Mouse (Mus musculus): ENCODE data around the gene Apba1. TPM values are rescaled to one million over a fixed set of nuclear protein-coding genes. Genes with fewer than 3 reads are reported as not detected.

The Apba1 gene
- polyA plus RNA-seq, 1 experiment from 2014 or later = 2.5 TPM

DNA sequence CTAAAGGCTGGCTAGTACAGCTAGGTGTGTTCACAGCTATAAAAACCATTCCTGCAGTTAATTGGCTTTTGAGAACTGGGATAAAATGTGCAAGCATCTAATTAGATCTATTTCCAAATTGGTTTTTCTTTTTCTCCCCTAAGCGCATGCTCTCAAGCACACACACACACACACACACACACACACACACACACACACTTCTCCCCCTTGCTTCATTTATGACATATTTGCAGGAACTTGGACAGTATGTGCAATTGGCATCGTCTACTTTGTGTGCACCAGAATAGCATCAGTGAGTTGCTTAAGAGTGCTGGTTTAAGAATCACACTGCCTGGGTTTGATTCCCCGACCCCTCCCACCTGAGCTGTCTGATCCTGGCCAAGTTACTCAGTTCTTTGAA lies 76.0 kb downstream of the Apba1 start:
- Histone ChIP-seq H3K9ac (ENCODE audit: low read length) (no peak overlapping the region), H3K4me1 (ENCODE audit: control insufficient read depth, insufficient read depth, low read length) (no peaks in the 10 kb centered on the region), H3K36me3 (ENCODE audit: control insufficient read depth, insufficient read depth, low read length) (no peaks in the 10 kb centered on the region), H3K27ac (ENCODE audit: low read depth, low read length) (no peak overlapping the region), H3K27me3 (ENCODE audit: control insufficient read depth, insufficient read depth, low read length) (no peaks in the 10 kb centered on the region), H3K9me3 (ENCODE audit: control insufficient read depth, low read length) (no peaks in the 10 kb centered on the region), H3K4me3 (ENCODE audit: low read depth, low read length) (no peak overlapping the region), H3K4me2 (ENCODE audit: low read depth) (no peak overlapping the region)
- 91% methylated on average over 3 of the region's 3 CpGs for WGBS
- no peak for DNase-seq (ENCODE audit: low spot score)
- no peak for ATAC-seq (ENCODE audit: insufficient read depth, low FRiP score, low TSS enrichment)

DNA sequence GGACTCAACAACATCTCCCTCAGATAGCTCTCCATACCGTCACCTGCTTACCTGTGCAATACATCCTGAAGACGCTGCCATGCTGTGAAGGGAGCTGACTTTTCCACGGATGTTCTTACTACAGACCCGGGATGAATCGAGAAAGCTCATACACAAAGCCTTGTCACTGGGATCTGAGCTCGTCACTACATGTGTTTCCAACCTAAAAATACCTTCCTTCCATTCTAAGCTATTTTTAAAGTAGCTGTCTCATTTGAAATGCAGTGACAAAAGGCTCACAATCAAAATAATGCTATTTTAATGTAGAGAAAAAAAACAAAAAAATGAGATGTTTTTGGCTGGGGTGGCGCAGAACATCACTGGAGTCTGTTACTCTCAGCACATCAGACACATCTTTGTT lies 97.1 kb downstream of the Apba1 start:
- WGBS = 93% methylated on average over 7 of the region's 7 CpGs
- ATAC-seq (ENCODE audit: insufficient read depth, low FRiP score, low TSS enrichment) = no peak
- Histone ChIP-seq H3K9ac (ENCODE audit: low read length) (no peak overlapping the region), H3K4me1 (ENCODE audit: control insufficient read depth, insufficient read depth, low read length) (no peaks in the 10 kb centered on the region), H3K27ac (ENCODE audit: low read depth, low read length) (no peak overlapping the region), H3K4me3 (ENCODE audit: low read depth, low read length) (no peak overlapping the region), H3K36me3 (ENCODE audit: control insufficient read depth, insufficient read depth, low read length) (no peaks in the 10 kb centered on the region), H3K9me3 (ENCODE audit: control insufficient read depth, low read length) (no peaks in the 10 kb centered on the region), H3K4me2 (ENCODE audit: low read depth) (no peak overlapping the region), H3K27me3 (ENCODE audit: control insufficient read depth, insufficient read depth, low read length) (no peaks in the 10 kb centered on the region)
- DNase-seq (ENCODE audit: low spot score) = no peak

DNA sequence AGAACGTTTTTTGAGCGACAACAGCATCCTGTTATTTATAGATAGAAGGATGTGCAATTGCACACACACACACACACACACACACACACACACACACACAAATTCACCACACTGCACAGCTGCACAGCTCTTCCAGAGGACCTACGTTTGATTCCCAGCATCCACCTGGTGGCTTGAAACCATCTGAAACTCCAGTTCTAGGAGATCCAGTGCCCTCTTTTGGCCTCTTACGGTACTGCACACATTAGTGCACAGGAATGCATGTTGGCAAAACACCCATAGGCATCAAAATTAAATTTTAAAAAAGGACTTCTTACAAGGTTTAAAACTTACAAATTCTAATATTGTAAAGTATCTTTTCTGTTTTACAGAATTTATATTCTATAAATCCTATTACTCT lies 99.4 kb downstream of the Apba1 start:
- H3K9me3 ChIP-seq (ENCODE audit: control insufficient read depth, low read length) = no peaks in the 10 kb centered on the region
- WGBS = 93% methylated on average over 4 of the region's 4 CpGs
- DNase-seq (ENCODE audit: low spot score) = no peak
- ATAC-seq (ENCODE audit: insufficient read depth, low FRiP score, low TSS enrichment) = no peak
- no peaks in the 10 kb centered on the region for H3K27me3 ChIP-seq (ENCODE audit: control insufficient read depth, insufficient read depth, low read length)
- no peaks in the 10 kb centered on the region for H3K4me1 ChIP-seq (ENCODE audit: control insufficient read depth, insufficient read depth, low read length)
- no peak overlapping the region for H3K4me3 ChIP-seq (ENCODE audit: low read depth, low read length)
- no peak overlapping the region for H3K27ac ChIP-seq (ENCODE audit: low read depth, low read length)
- H3K36me3 ChIP-seq (ENCODE audit: control insufficient read depth, insufficient read depth, low read length) = no peaks in the 10 kb centered on the region
- H3K9ac ChIP-seq (ENCODE audit: low read length) = no peak overlapping the region
- no peak overlapping the region for H3K4me2 ChIP-seq (ENCODE audit: low read depth)

DNA sequence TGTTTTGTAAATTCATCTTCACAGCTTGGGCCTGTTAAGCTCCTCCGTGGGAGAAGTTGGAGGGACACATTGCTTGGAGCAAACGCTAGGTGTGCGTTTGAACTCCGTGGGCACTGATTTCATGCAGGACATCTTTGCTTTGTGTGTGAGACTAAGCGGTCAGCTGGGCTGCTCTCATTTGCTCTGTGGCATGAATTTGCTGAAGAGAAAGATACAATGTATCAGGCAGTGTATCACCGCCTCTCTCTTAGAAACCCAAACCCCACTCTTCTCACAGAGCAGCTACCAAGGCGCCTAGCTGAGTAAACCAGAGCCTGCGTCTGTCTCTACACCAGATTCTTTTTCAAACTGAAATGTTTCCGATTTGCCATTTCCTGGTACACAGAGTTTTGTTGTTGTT lies 100.1 kb downstream of the Apba1 start:
- no peak for DNase-seq (ENCODE audit: low spot score)
- Histone ChIP-seq H3K36me3 (ENCODE audit: control insufficient read depth, insufficient read depth, low read length) (no peaks in the 10 kb centered on the region), H3K27me3 (ENCODE audit: control insufficient read depth, insufficient read depth, low read length) (no peaks in the 10 kb centered on the region), H3K9ac (ENCODE audit: low read length) (no peak overlapping the region), H3K4me2 (ENCODE audit: low read depth) (no peak overlapping the region), H3K9me3 (ENCODE audit: control insufficient read depth, low read length) (no peaks in the 10 kb centered on the region), H3K4me3 (ENCODE audit: low read depth, low read length) (no peak overlapping the region), H3K4me1 (ENCODE audit: control insufficient read depth, insufficient read depth, low read length) (no peaks in the 10 kb centered on the region), H3K27ac (ENCODE audit: low read depth, low read length) (no peak overlapping the region)
- WGBS = 95% methylated on average over 9 of the region's 9 CpGs
- no peak for ATAC-seq (ENCODE audit: insufficient read depth, low FRiP score, low TSS enrichment)

DNA sequence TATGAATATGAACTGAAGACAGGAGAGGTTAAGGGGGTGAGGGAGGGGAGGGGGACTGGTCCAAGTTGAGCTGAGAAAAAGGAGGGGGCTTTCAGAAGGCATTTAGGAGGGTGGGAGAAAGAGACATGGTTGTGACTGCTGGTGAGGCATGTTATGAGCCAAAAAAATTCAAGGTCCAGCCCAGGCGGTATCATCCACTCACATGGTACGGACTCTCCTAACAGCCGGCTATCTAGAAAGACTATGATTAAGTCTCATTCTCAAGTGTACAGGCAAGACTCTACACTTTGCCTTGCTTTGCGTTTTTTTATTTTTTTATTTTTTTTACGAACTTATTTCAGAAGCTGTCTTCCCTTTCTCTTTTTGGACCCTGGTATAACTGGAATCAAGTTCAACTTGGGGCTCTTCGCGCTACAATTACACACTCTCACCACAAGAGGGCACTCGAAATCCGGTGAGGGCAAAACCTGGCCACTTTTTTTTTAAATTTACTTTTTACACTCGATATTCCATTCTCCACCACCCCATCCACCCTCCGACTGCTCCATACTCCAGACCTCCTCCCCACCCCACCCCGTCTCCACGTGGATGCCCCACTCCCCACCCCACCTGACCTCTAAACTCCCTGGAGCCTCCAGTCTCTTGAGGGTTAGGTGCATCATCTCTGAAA lies 101.6 kb downstream of the Apba1 start:
- H3K36me3 ChIP-seq (ENCODE audit: control insufficient read depth, insufficient read depth, low read length) = no peaks in the 10 kb centered on the region
- peak; percentile 36 for DNase-seq (ENCODE audit: low spot score)
- H3K4me1 ChIP-seq (ENCODE audit: control insufficient read depth, insufficient read depth, low read length) = no peaks in the 10 kb centered on the region
- WGBS = 32% methylated on average over 13 of the region's 13 CpGs
- H3K4me3 ChIP-seq (ENCODE audit: low read depth, low read length) = no peak overlapping the region
- ATAC-seq (ENCODE audit: insufficient read depth, low FRiP score, low TSS enrichment) = no peak
- no peak overlapping the region for H3K27ac ChIP-seq (ENCODE audit: low read depth, low read length)
- H3K9me3 ChIP-seq (ENCODE audit: control insufficient read depth, low read length) = no peaks in the 10 kb centered on the region
- no peaks in the 10 kb centered on the region for H3K27me3 ChIP-seq (ENCODE audit: control insufficient read depth, insufficient read depth, low read length)
- no peak overlapping the region for H3K9ac ChIP-seq (ENCODE audit: low read length)
- H3K4me2 ChIP-seq (ENCODE audit: low read depth) = no peak overlapping the region

DNA sequence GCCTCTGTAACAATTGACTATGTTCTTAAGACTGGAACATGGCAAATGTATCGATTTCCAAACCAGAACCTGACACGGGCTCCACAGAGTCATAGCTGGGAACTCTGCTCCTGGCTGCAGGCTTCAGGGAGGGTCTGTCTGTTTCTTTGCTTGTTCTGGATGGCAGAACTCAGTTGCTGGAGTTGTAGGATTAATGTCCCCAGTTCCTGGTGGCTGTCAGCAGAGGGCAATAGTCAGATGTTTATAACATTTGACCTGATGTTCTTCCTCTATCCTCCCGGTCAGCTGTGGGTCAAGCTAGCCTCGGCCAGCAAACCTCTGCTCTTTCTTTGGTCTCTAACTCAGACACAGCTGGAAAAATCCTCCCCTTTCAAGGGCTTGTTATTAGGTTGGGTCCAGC lies 104.0 kb downstream of the Apba1 start:
- no peak overlapping the region for H3K4me3 ChIP-seq (ENCODE audit: low read depth, low read length)
- H3K9me3 ChIP-seq (ENCODE audit: control insufficient read depth, low read length) = no peaks in the 10 kb centered on the region
- DNase-seq (ENCODE audit: low spot score) = no peak
- no peaks in the 10 kb centered on the region for H3K4me1 ChIP-seq (ENCODE audit: control insufficient read depth, insufficient read depth, low read length)
- no peaks in the 10 kb centered on the region for H3K36me3 ChIP-seq (ENCODE audit: control insufficient read depth, insufficient read depth, low read length)
- no peak for ATAC-seq (ENCODE audit: insufficient read depth, low FRiP score, low TSS enrichment)
- H3K27me3 ChIP-seq (ENCODE audit: control insufficient read depth, insufficient read depth, low read length) = no peaks in the 10 kb centered on the region
- no peak overlapping the region for H3K9ac ChIP-seq (ENCODE audit: low read length)
- H3K4me2 ChIP-seq (ENCODE audit: low read depth) = no peak overlapping the region
- no peak overlapping the region for H3K27ac ChIP-seq (ENCODE audit: low read depth, low read length)
- 51% methylated on average over 4 of the region's 4 CpGs for WGBS

DNA sequence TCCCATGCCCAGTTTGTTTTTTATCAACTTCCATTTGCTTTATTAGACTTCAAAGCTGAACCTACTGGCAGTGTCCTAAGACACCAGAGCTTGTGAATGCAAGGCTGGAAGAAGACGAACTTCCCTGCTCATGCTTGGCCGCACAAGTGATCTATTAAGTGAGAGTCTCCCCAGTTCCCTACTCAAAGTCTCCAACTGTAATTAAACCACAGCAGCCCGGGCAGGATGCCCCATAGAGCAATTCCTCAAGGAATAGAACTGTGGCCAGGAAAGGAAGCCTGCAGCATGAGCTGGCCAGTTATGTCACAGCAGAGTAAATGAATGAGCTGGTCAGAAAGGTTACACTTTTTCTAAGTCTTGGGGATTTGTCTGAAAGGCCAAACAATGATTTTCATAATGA lies 105.3 kb downstream of the Apba1 start:
- WGBS = 37% methylated on average over 3 of the region's 3 CpGs
- Histone ChIP-seq H3K9me3 (ENCODE audit: control insufficient read depth, low read length) (no peaks in the 10 kb centered on the region), H3K27me3 (ENCODE audit: control insufficient read depth, insufficient read depth, low read length) (no peaks in the 10 kb centered on the region), H3K36me3 (ENCODE audit: control insufficient read depth, insufficient read depth, low read length) (no peaks in the 10 kb centered on the region), H3K9ac (ENCODE audit: low read length) (no peak overlapping the region), H3K4me2 (ENCODE audit: low read depth) (no peak overlapping the region), H3K4me1 (ENCODE audit: control insufficient read depth, insufficient read depth, low read length) (no peaks in the 10 kb centered on the region), H3K27ac (ENCODE audit: low read depth, low read length) (no peak overlapping the region), H3K4me3 (ENCODE audit: low read depth, low read length) (no peak overlapping the region)
- no peak for DNase-seq (ENCODE audit: low spot score)
- ATAC-seq (ENCODE audit: insufficient read depth, low FRiP score, low TSS enrichment) = no peak

DNA sequence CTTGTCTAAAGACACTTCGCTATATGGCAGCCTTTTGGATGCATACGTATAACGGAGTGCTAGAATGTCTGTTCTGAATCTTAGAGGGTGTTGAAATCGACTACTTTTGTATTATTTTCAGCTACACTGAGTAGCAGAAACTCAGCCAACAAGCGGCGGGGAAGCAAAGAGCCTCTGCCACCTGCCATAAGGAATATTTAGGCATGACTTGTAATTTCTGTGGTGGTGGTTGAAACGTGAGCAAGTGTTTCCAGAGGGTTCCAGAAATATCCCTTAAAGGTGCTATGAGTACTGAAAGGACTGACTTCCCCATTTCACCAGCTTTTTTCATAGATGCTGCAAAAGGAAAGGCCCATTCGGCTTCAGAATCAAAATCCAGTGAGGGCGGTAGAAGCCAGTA lies 107.4 kb downstream of the Apba1 start:
- Histone ChIP-seq H3K4me3 (ENCODE audit: low read depth, low read length) (no peak overlapping the region), H3K4me2 (ENCODE audit: low read depth) (no peak overlapping the region), H3K4me1 (ENCODE audit: control insufficient read depth, insufficient read depth, low read length) (no peaks in the 10 kb centered on the region), H3K27me3 (ENCODE audit: control insufficient read depth, insufficient read depth, low read length) (no peaks in the 10 kb centered on the region), H3K9ac (ENCODE audit: low read length) (no peak overlapping the region), H3K9me3 (ENCODE audit: control insufficient read depth, low read length) (no peaks in the 10 kb centered on the region), H3K36me3 (ENCODE audit: control insufficient read depth, insufficient read depth, low read length) (no peaks in the 10 kb centered on the region), H3K27ac (ENCODE audit: low read depth, low read length) (no peak overlapping the region)
- 90% methylated on average over 9 of the region's 9 CpGs for WGBS
- DNase-seq (ENCODE audit: low spot score) (no peak), ATAC-seq (ENCODE audit: insufficient read depth, low FRiP score, low TSS enrichment) (no peak)

DNA sequence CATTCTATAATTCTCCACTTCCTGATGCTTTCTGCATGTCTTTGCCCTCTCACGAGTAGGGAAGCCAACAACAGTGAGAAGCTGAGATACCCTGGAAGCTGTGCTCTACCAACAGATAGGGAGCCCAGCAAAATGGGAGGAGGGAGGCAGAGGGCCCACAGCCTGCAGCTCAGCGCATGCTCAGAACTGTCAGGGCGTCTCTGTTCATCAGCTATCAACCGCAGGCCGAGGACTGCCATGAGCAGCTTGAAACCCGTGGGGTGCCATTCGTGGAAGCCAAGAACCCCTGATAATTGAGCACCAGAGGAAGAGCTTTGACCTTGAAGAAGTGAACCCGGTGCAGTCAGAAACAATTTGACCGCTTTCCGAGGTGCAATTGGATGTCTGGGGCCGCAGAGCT lies 108.4 kb downstream of the Apba1 start:
- DNase-seq (ENCODE audit: low spot score) = no peak
- no peak for ATAC-seq (ENCODE audit: insufficient read depth, low FRiP score, low TSS enrichment)
- no peak overlapping the region for H3K4me2 ChIP-seq (ENCODE audit: low read depth)
- WGBS = 88% methylated on average over 11 of the region's 11 CpGs
- H3K4me1 ChIP-seq (ENCODE audit: control insufficient read depth, insufficient read depth, low read length) = no peaks in the 10 kb centered on the region
- no peaks in the 10 kb centered on the region for H3K27me3 ChIP-seq (ENCODE audit: control insufficient read depth, insufficient read depth, low read length)
- no peaks in the 10 kb centered on the region for H3K9me3 ChIP-seq (ENCODE audit: control insufficient read depth, low read length)
- no peak overlapping the region for H3K27ac ChIP-seq (ENCODE audit: low read depth, low read length)
- no peak overlapping the region for H3K9ac ChIP-seq (ENCODE audit: low read length)
- H3K4me3 ChIP-seq (ENCODE audit: low read depth, low read length) = no peak overlapping the region
- H3K36me3 ChIP-seq (ENCODE audit: control insufficient read depth, insufficient read depth, low read length) = no peaks in the 10 kb centered on the region

All from neural tube, embryonic 11.5 days (tissue).